Mouse (Mus musculus): ENCODE results near the gene Elk1. TPM values are rescaled to one million over a fixed set of nuclear protein-coding genes. Genes with fewer than 3 reads are reported as not detected.

Elk1 gene
- polyA plus RNA-seq (2017; shearing (Covaris generic)), result 1 to 10 TPM; 3.9 to 4.1 TPM

DNA sequence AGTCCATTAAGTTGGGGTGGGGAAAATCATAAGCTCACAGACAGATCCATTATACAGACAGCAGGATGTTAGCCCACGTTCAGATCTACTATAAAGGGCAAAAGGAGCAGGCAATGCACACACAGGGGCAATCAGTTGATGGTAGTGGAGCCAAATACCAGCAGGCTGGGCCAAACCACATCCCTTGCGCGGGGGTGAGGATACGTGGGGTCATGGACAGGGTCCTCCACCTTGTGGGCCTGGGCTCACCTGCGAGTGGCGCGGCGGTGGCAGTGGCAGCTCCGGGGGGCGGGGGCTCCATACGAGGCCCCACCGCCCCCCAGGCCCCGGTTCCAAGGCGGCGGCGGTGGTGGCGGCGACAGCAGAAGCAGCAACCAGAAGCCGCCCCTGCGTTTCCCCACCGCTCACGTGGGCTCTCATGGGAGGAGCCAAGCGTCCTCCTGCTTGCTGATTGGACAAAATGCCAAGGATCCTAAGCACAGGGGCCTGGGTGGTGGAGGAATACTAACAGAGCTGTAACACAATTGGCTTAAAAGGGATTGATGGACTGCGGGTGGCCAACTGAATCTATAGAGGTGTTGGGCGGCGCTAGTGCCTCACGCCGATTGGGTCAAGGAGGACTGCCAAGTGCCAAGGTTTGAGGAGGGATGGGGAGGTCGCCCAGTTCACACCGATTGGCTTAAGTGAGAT lies at the start of gene Elk1:
TSS of gene Elk1 (minus strand) at position 418 of the 690 bp plus-strand sequence.
- ATAC-seq, result peak; percentile 95

DNA sequence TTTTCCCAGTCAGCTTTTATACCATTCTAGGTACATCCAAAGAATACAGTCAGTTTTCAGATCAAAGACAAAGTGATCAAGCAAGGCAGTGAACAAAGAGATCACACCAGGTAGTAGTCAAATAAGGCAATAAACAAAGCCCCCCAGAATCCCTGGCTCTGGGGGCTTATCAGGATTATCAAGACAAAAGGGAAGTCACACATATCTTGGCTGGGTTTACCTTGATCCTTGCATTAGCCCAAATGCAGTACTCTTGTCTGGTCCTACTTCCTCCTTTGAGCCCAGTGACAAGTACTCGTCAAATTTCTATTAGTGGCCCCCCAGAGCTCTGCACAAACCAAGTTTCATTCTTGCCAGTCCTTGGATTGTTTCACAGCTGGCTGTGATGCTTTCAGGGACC lies 30.5 kb upstream of the Elk1 start:
- ATAC-seq, result no peak

DNA sequence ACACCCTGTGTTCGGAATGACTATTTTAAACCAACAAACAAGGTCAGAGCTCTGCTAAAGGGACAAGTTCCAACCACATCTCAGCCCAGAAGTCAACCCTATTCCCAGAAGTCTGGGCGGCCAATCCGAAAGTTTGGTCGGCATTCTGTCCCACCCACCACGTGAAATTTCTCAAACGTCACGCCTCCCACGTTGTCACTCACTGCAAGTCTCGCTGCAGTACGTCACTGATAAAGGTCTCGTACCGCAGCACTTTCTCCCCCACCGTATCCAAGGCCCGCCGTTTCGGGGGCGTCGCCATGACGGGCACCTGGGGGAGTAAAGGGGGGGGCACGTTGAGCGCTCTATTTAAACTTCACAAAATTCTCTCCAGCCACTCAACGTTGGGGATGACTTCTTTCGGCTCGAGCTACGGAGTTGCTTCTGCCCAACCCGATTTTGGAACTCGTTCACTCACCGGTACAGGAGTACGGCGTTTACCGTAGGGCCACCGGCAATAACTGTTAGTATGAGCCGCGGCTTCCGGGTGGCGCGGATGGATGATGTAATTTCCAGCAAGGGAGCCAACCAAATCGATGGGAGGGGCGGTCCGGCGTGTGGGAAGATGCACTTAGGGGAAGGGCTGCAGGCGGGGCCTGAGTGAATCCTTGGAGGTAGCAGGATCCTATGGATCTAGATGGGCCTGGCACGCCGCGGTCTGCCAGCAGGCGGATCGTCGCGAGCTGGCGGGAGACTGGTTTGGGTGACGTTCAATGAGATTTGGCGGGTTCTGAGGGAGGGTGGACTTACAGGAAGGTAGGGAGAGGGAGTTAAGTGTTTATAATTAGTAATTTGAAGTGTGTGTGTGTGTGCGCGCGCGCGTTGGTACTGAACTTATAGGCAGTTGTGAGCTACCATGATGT lies 11.3 kb upstream of the Elk1 start, which contains the start of gene Uxt:
TSS of gene Uxt (minus strand) at position 541 of the 902 bp plus-strand sequence.
- ATAC-seq, result peak; percentile 86

DNA sequence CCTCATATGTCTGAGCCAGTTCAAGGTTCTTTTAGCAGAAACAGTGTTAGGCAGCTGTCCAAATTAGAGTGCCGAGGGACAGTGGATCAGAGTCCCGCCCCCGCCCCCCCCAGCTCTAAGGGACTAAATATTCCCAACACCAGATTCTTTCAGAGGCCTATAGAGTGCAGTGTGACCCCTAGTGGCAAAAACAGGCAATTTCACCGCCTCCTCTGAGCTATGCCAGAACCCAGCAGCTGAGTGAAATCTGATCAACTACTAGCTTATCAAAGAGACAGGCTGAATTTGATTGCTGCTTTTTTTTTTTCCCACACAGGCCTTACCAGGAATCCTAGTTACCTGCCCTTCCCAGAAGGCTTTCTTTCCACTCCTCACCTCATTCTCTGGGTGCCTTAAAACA lies 4.4 kb downstream of the Elk1 start:
- ATAC-seq, result no peak

DNA sequence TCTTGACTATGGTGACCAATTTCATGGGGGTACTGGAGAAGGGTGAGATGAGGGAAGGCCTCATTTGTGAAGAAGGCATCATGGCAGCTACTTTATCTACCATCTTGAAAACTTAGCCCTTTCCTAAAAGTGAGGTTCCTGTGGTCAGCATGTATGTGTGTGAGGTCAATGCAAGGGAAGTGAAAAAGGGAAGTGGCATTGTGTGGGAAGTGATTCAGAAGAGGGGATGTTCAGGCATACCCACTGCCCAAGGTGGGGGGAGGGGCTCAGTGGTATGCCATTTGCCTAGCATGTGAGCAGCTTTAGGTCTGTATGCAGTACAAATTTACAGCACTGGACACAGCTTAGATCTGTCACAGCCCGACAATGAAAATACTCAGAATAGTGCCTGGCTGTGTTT lies 18.4 kb downstream of the Elk1 start:
- no peak for ATAC-seq

DNA sequence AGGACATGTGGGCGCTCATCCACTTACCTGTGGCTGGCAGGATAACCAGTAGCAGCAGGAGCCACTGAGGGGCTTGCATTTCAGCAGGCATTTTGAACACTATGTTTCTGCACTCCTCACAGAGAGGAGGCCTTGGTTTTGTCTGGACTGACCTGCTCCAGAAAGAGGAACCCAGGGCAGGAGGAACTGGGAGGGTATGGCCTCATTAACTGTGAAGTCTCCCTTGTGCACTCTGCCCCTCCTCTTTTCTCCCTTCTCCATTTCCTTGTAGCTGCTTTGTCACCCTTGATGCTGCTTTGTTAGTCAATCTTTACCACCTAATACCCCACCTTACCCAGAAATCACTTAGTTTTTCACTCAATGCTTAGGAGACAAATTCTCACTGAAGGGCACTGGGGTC lies 19.0 kb downstream of the Elk1 start, which contains the start of gene Cfp:
TSS of gene Cfp (minus strand) at position 192 of the 400 bp plus-strand sequence.
- ATAC-seq, result no peak

DNA sequence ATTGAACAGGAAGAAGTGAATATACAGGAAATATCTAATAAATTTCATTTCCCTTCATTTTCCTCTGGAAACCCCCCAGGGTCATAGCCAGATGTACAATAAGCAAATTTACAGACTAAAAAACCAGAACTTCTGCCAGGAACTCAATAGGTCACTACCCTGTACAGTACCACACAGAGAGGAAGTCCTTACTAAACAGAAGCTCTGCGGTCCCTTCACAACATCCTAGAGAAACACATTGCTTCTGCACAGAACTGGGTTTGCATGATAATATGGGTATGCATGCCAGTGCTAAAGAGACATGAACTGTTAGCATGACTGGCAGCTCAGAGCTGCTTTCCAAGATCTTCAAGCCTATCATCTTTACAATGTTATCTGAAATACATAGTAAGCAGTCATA lies 20.5 kb downstream of the Elk1 start:
- no peak for ATAC-seq

DNA sequence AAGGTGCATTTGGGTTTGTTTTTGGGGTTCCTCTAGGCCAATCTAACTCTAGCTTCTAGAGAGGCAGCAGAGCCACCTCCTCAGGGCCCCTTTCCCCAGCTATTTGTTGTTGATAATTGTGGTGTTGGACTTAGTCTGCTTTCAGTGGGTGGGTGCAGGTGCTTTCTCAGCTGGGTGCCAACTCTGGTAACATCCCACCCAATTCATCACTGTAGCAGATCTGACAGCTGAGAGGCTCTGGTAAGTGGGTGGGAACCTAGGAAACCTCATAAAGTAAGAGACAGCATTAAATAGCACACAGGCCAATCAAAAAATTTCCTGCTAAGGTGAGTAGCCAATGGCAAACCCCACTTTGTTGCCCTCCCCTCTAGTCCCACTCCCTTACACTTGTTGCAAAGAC lies 25.4 kb downstream of the Elk1 start:
- no peak for ATAC-seq

DNA sequence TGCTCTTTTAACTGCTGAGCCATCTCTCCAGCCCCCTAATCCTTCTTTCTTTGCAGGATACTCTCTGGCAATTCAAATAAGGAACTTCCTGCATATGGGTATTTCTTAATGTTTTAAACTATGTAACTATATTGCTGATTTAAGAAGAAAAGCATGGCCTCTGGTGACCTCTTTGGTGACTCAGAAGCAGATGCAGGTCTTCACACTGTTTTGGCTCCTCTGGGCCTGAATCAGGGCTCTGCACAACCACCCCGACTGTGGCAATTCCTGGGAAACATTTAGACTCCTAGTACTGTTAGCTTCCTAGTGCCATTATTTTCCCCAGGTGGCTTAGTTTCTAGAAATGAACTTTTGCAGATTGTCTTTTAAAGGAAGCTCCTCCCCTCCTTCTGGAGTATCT lies 26.9 kb downstream of the Elk1 start:
- ATAC-seq, result no peak

DNA sequence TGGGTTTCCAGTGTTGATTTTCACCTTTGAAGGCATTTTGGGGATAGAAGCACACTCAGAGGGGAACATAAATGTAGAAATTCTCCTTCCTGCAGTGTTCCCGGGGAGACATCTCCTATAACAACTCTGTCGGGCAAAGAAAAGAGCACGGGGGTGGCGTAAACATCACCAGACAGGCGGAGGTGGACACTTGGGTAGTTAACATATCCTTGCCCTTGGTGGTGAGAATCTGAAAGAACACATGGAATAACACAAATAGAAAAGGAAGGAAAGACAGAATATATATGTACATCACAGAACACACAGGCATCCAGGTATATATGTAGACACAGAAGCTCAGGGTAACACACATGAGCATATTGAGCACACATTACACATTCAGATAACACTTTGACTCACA lies 29.0 kb downstream of the Elk1 start:
- ATAC-seq, result no peak

DNA sequence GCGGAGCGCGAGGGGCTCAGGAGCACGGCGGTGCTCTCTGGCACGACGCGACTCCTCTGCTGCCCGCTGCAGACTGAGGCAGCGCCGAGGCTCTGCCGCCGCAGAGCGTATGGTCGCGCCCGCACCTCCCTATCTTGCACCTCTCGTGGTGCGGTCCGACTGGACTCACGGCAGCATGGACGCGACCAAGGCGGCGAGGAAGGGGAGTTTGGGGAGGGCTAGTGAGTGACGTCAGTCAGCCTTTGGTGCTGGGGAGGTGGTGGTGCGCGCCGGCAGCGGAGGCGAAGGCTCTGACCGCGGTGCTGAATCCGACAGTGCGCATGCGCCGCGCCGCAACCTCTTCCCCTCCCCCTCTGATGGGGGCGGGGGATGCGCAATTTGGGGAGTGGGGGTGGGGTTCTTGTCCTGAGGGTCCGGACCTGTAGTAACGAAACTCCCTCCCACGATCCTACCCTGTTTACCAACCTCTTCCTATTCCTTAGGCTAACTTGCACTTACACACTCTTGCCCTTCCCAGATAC lies 29.5 kb downstream of the Elk1 start, which contains the start of gene Syn1:
TSS of gene Syn1 (minus strand) at position 161 of the 521 bp plus-strand sequence.
- peak; percentile 93 for ATAC-seq

DNA sequence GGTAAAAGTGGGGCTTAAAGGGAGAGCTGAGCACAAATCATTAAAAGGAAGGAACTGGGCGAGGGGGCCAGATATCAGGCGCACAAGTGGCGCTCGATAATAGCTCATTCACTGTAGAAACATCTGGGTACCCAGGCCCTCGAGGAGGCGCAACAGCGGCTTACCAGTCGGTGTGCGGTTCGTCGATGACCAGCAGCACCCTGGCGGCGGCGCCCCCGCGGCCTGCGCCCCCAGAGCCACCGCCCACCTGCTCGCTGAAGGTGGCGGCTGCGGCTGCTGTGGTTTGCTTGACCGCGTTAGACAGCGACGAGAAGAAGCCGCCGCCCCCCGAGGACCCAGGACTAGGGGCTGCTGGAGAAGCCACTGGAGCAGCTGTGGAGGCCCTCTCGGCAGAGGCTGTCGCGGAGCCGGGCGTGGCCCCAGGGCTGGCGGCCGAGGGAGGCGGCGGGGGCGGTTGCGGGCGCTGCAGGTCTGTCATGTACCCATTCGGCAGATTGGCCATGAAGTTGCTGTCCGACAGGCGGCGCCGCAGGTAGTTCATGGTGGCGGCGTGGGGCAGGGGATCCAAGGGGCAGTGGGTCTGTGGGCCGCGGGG lies 30.1 kb downstream of the Elk1 start:
- peak; percentile 53 for ATAC-seq

DNA sequence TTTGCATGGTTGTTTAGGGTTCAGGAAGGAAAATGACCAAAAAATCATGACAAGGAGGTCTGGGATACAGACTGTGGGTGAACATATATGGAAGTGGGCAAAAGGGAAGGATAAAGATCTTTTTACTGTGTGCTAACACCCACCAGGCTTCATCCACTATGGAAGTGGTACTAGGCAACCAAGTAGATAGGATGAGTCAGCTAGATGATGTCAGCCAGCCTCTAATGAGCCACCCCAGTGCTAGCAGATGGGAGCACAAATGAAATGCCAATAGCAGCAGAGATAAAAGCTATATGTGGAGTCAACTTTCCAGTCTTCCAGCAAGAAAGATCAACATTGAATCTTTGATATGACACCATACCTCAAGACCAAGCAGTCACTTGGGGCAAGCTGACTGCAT lies 35.3 kb downstream of the Elk1 start:
- no peak for ATAC-seq

DNA sequence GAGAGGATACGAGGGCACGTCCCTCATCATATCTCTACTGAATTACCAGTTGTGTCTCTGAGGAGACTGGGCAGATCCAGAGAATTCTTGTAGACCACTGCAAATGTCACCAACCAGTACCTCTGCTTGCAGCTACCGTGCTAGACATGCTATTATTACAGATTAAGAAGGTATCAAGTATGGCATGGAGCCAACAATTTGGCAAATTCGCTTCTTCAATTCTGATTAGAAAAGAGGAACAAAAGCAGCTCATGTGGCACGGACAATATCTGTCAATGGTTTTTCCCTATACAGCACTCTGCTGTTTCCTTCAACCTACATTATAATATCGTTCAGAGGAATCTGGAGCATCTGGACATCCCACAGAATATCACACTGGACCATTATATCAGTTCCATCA lies 36.7 kb downstream of the Elk1 start:
- no peak for ATAC-seq

DNA sequence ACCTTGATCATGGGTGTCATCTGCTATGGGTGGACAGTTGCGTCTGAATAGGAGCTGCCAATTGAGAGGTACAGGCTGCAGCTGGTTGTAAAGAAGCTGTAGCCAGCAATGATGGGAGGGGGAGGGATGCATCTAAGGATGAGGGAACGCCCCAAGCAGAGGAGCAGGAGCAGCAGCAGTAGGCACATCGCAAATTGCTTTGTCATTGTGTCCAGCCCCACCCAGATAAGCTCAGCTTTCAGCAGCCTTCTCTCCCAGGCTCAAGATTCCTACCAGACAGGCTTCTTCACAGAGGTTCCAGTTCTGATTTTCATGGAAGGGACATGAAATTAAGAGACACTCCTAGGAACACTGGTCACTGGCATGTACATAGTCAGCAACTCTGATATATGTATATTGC lies 40.3 kb downstream of the Elk1 start:
- ATAC-seq, result no peak

Other genes with a start within 250 kb of the Elk1 start
- 1 to 10 TPM; 6.1 to 6.6 TPM for gene Usp11, start 246.7 kb downstream of the Elk1 start, polyA plus RNA-seq (2017; shearing (Covaris generic))
- gene Araf, start 152.8 kb downstream of the Elk1 start, polyA plus RNA-seq (2017; shearing (Covaris generic)), result 100 to 1,000 TPM; 113 to 128 TPM
- gene Timp1, start 80.4 kb downstream of the Elk1 start, polyA plus RNA-seq (2017; shearing (Covaris generic)), result not detected
- not detected for gene Syn1, start 29.6 kb downstream of the Elk1 start, polyA plus RNA-seq (2017; shearing (Covaris generic))
- gene Cfp, start 19.1 kb downstream of the Elk1 start, polyA plus RNA-seq (2017; shearing (Covaris generic)), result 1 to 10 TPM; 2.4 to 5.2 TPM
- gene Uxt, start 11.4 kb upstream of the Elk1 start, polyA plus RNA-seq (2017; shearing (Covaris generic)), result 10 to 100 TPM; 40.8 to 49.3 TPM
- 10 to 100 TPM; 16.0 to 19.5 TPM for gene Zfp182, start 111.7 kb upstream of the Elk1 start, polyA plus RNA-seq (2017; shearing (Covaris generic))
- not detected for gene Spaca5, start 117.8 kb upstream of the Elk1 start, polyA plus RNA-seq (2017; shearing (Covaris generic))
- gene Zfp300, start 138.9 kb upstream of the Elk1 start, polyA plus RNA-seq (2017; shearing (Covaris generic)), result 1 to 10 TPM; 2.4 to 3.3 TPM
- not detected for gene Ssxa1, start 165.2 kb upstream of the Elk1 start, polyA plus RNA-seq (2017; shearing (Covaris generic))
- gene Gm21876, start 225.0 kb upstream of the Elk1 start, polyA plus RNA-seq (2017; shearing (Covaris generic)), result not detected

All from activated CD4-positive, CD25-positive, alpha-beta regulatory T cell, adult 4 months (primary cell).